Mouse (Mus musculus) c-Kit-positive CD71-negative TER-119-negative erythroid progenitor cells, embryonic 14.5 days (primary cell): Measurements from ENCODE around the gene Birc2.

Experiments used
- DNase-seq: peaks from one replicate; pipeline ENCODE4 v3.0.0-alpha.2; 2013; ENCODE audit warnings: low read depth

The Birc2 gene

GRCm38 (mm10) chr9:7785396-7785795 is 51.5 kb downstream of the Birc2 start:
- DNase-seq: no peak

- DNase-seq: no peak
Measured at GRCm38 (mm10) chr9:7784615-7785012, 52.2 kb downstream of the Birc2 start.

GRCm38 (mm10) chr9:7783823-7784614 is 52.8 kb downstream of the Birc2 start:
- no peak for DNase-seq

GRCm38 (mm10) chr9:7780250-7781150 is 56.4 kb downstream of the Birc2 start:
- DNase-seq: no peak

- no peak for DNase-seq
Measured at GRCm38 (mm10) chr9:7779786-7780185, 57.1 kb downstream of the Birc2 start.

GRCm38 (mm10) chr9:7778771-7779170 is 58.1 kb downstream of the Birc2 start:
- DNase-seq: no peak

GRCm38 (mm10) chr9:7777652-7778051 is 59.2 kb downstream of the Birc2 start:
- no peak for DNase-seq

GRCm38 (mm10) chr9:7776940-7777339 is 59.9 kb downstream of the Birc2 start:
- DNase-seq: no peak

- DNase-seq: no peak
Measured at GRCm38 (mm10) chr9:7775986-7776385, 60.9 kb downstream of the Birc2 start.

GRCm38 (mm10) chr9:7775011-7775410 is 61.9 kb downstream of the Birc2 start:
- no peak for DNase-seq

- no peak for DNase-seq
Measured at GRCm38 (mm10) chr9:7774538-7774937, 62.3 kb downstream of the Birc2 start.

- DNase-seq: no peak
Measured at GRCm38 (mm10) chr9:7773686-7774085, 63.2 kb downstream of the Birc2 start.

- no peak for DNase-seq
Measured at GRCm38 (mm10) chr9:7772773-7773454, 64.0 kb downstream of the Birc2 start.

GRCm38 (mm10) chr9:7772361-7772760 is 64.5 kb downstream of the Birc2 start:
- no peak for DNase-seq

GRCm38 (mm10) chr9:7769491-7769890 is 67.4 kb downstream of the Birc2 start:
- DNase-seq: no peak

- no peak for DNase-seq
Measured at GRCm38 (mm10) chr9:7769081-7769480, 67.8 kb downstream of the Birc2 start.
